ENCODE assay signal across 8 mouse cellular contexts in the genomic region with DNA sequence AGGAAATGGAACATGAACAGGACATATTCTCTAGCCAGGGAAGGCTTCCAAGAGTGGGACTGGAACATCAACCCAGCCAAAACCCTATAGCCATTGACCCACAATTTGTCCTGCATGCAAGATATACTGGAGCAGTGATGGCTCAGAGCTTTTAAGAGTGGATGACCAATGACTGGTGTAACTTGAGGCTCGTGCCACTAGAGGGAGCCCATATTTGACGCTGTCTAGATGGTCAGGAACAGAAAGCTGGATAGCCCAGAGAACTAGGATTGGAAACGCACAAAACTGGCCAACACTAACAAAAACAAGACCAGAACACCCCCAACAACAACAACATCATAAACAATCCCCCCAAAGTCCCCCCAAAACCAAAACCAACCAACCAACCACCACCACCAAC.
A peak's percentile ranks its signal among the peaks of the same experiment; 100 is the strongest.
DNase-seq lines count a peak whose midpoint lies in the region; ATAC-seq and TF ChIP-seq lines count a peak whose summit lies in the region.
"Had no signal": no experiment of that assay in that cellular context is flagged by ENCODE, and none has a peak within 500 bp of the region (broad histone marks: within the 10 kb centered on the region; RNA-seq: fewer than 3 reads in every experiment).

No protein-coding gene starts in this region.

- ATAC-seq in liver, embryonic 11.5 days (replicated peaks; ENCODE audit: low FRiP score), result no peak
- ATAC-seq in G1E (ENCODE audit: extremely low read depth, insufficient number of reproducible peaks, low FRiP score, poor library complexity, severe bottlenecking), result peak; percentile 73
- ATAC-seq in embryonic facial prominence, embryonic 14.5 days (ENCODE audit: low read depth), result no peak
- ATAC-seq in CD4-positive, CD25-positive, alpha-beta regulatory T cell, adult 4 months, result no peak

- no peaks in the 10 kb centered on the region for H3K36me3 ChIP-seq in liver, embryonic 11.5 days (ENCODE audit: control insufficient read depth, insufficient read depth, low read length)
- no peaks in the 10 kb centered on the region for H3K36me3 ChIP-seq in G1E (replicated peaks)
- H3K36me3 ChIP-seq in embryonic facial prominence, embryonic 14.5 days (ENCODE audit: control insufficient read depth, insufficient read depth, low read length), result no peaks in the 10 kb centered on the region
- H3K36me3 ChIP-seq: limb, embryonic 12.5 days had no signal

- no peaks in the 10 kb centered on the region for H3K27me3 ChIP-seq in liver, embryonic 11.5 days (replicated peaks; ENCODE audit: control insufficient read depth, insufficient read depth, low read length)
- 0 out of 2 replicates have a peak, but pooled peaks cover 3% of the 10 kb centered on the region for H3K27me3 ChIP-seq in G1E (ENCODE audit: insufficient read depth, low read length)
- H3K27me3 ChIP-seq in embryonic facial prominence, embryonic 14.5 days (replicated peaks; ENCODE audit: control insufficient read depth, insufficient read depth, low read length), result no peaks in the 10 kb centered on the region
- H3K27me3 ChIP-seq: limb, embryonic 12.5 days had no signal

- no peak overlapping the region for H3K27ac ChIP-seq in liver, embryonic 11.5 days (ENCODE audit: low read depth, low read length)
- no peak overlapping the region for H3K27ac ChIP-seq in embryonic facial prominence, embryonic 14.5 days (replicated peaks; ENCODE audit: low read depth, low read length)
- H3K27ac ChIP-seq: limb, embryonic 12.5 days had no signal

- H3K4me3 ChIP-seq in liver, embryonic 11.5 days (ENCODE audit: low read depth, low read length), result no peak overlapping the region
- H3K4me3 ChIP-seq in G1E (ENCODE audit: low read depth, low read length), result no peak overlapping the region
- no peak overlapping the region for H3K4me3 ChIP-seq in embryonic facial prominence, embryonic 14.5 days (ENCODE audit: low read depth, low read length)
- H3K4me3 ChIP-seq: limb, embryonic 12.5 days had no signal

- no peak overlapping the region for H3K4me2 ChIP-seq in liver, embryonic 11.5 days
- no peak overlapping the region for H3K4me2 ChIP-seq in embryonic facial prominence, embryonic 14.5 days (ENCODE audit: low read depth, low read length)
- H3K4me2 ChIP-seq: limb, embryonic 12.5 days had no signal

- DNase-seq in liver (peak; percentile 5), G1E (ENCODE audit: low spot score) (peak; percentile 5)
- no peak for DNase-seq in liver, embryonic 11.5 days (ENCODE audit: low spot score)
- peak; percentile 26 to 81 for DNase-seq in adrenal gland, adult (ENCODE audit: inconsistent age in 2 of 2, low spot score in 1 of 2)
- DNase-seq in embryonic facial prominence, embryonic 14.5 days (ENCODE audit: low spot score), result peak; percentile 39
- peak; percentile 51 for DNase-seq in mesoderm, embryonic 11.5 days (ENCODE audit: low read depth, low spot score)

- H3K9me3 ChIP-seq in liver, embryonic 11.5 days (ENCODE audit: control insufficient read depth, low read length), result no peaks in the 10 kb centered on the region
- H3K9me3 ChIP-seq in G1E (replicated peaks), result no peaks in the 10 kb centered on the region
- no peaks in the 10 kb centered on the region for H3K9me3 ChIP-seq in embryonic facial prominence, embryonic 14.5 days (ENCODE audit: control insufficient read depth, low read length)
- H3K9me3 ChIP-seq: limb, embryonic 12.5 days had no signal

- TF ChIP-seq CTCF in G1E (IDR thresholded peaks at IDR 0.05; ENCODE audit: low read depth, low read length), result peak; percentile 64

- no peak overlapping the region for H3K9ac ChIP-seq in liver, embryonic 11.5 days (ENCODE audit: low read depth, low read length)
- H3K9ac ChIP-seq in embryonic facial prominence, embryonic 14.5 days (ENCODE audit: low read depth, low read length), result no peak overlapping the region
- H3K9ac ChIP-seq: limb, embryonic 12.5 days had no signal

- H3K4me1 ChIP-seq in liver, embryonic 11.5 days (replicated peaks; ENCODE audit: control insufficient read depth, insufficient read depth, low read length), result no peaks in the 10 kb centered on the region
- H3K4me1 ChIP-seq in G1E (ENCODE audit: insufficient read depth, low read depth, low read length), result peaks cover 8% of the 10 kb centered on the region; the same call in 1 of the 2 replicates
- no peaks in the 10 kb centered on the region for H3K4me1 ChIP-seq in embryonic facial prominence, embryonic 14.5 days (ENCODE audit: control insufficient read depth, insufficient read depth, low read length)
- H3K4me1 ChIP-seq: limb, embryonic 12.5 days had no signal

- WGBS in liver, embryonic 11.5 days, result 21% methylated on average over 3 of the region's 3 CpGs
- 14% methylated on average over 3 of the region's 3 CpGs for WGBS in embryonic facial prominence, embryonic 14.5 days
